Mouse (Mus musculus) brain, embryonic 14.5 days (tissue): ENCODE data around the gene Qrich2. TPM values are rescaled to one million over a fixed set of nuclear protein-coding genes. Genes with fewer than 3 reads are reported as not detected.
A peak's percentile ranks its signal among the peaks of the same experiment; 100 is the strongest.

Source experiments
- DNase-seq: peaks from one replicate; pipeline ENCODE4 v3.0.0-alpha.2; 2011; ENCODE audit warnings: low read depth
- CTCF ChIP-seq: fragments of 200-500 bp; IDR thresholded peaks from 2 replicates; pipeline ENCODE4 v1.5.1; 2012; ENCODE audit warnings: inconsistent platforms, mild to moderate bottlenecking, moderate library complexity, borderline replicate concordance; ENCODE audit not compliant: insufficient read depth, insufficient read length; ENCODE audit errors: extremely low read depth
- POLR2A ChIP-seq: fragments of 200-500 bp; IDR thresholded peaks from 2 replicates; pipeline ENCODE4 v1.6.1; 2012; ENCODE audit warnings: mild to moderate bottlenecking, inconsistent platforms, borderline replicate concordance; ENCODE audit not compliant: poor library complexity, insufficient read depth, insufficient read length, severe bottlenecking; ENCODE audit errors: extremely low read depth
- polyA plus RNA-seq: library from polyadenylated mRNA; depleted of rRNA; stranded (reverse); fragments of >200 nt; gene quantifications from 2 replicates; pipeline ENCODE4 v1.2.3, GENCODE M21; 2012

The Qrich2 gene
- polyA plus RNA-seq, 1 experiment, result 0.14 TPM

- no peak for TF ChIP-seq CTCF
- TF ChIP-seq POLR2A, result no peak
- no peak for DNase-seq
Measured at GRCm38 (mm10) chr11:116439269-116440240, 26.5 kb downstream of the Qrich2 start.

GRCm38 (mm10) chr11:116437541-116437940 lies 28.5 kb downstream of the Qrich2 start:
- DNase-seq, result no peak
- TF ChIP-seq POLR2A (no peak), CTCF (no peak)

- DNase-seq, result no peak
- no peak for TF ChIP-seq POLR2A
- TF ChIP-seq CTCF, result no peak
Measured at GRCm38 (mm10) chr11:116436725-116437331, 29.2 kb downstream of the Qrich2 start.

GRCm38 (mm10) chr11:116435992-116436724 lies 29.9 kb downstream of the Qrich2 start:
- no peak for TF ChIP-seq POLR2A
- TF ChIP-seq CTCF, result no peak
- no peak for DNase-seq

GRCm38 (mm10) chr11:116434967-116435752 lies 30.9 kb downstream of the Qrich2 start:
- peak; percentile 48 for DNase-seq
- no peak for TF ChIP-seq POLR2A
- no peak for TF ChIP-seq CTCF

- 0 out of 2 replicates have a peak, but pooled peaks have one; percentile 22 for TF ChIP-seq POLR2A
- TF ChIP-seq CTCF, result no peak
Measured at GRCm38 (mm10) chr11:116434287-116434966, 31.6 kb downstream of the Qrich2 start.

GRCm38 (mm10) chr11:116433356-116434286 lies 32.4 kb downstream of the Qrich2 start, which contains the start of gene Ubald2:
TSS of gene Ubald2 (plus strand) at chr11:116434094.
- TF ChIP-seq CTCF (no peak), POLR2A (peak; percentile 87)
- peak; percentile 100 for DNase-seq

More at GRCm38 (mm10) chr11:116434287-116434966, 31.6 kb downstream of the Qrich2 start:
- peak; percentile 70 for DNase-seq

GRCm38 (mm10) chr11:116432593-116433355 lies 33.3 kb downstream of the Qrich2 start:
- DNase-seq, result no peak
- TF ChIP-seq POLR2A, result no peak
